Mouse (Mus musculus) ES-E14 (cell line): ENCODE measurements at regions not wholly inside any gene's neighbourhood (a gene's known extent, or its start where the extent isn't known, plus 50 kb on each side); places are given as distances from the start of the nearest gene placed in this dataset.

Experiments used
- HCFC1 ChIP-seq: IDR thresholded peaks from 2 replicates; pipeline ENCODE4 v1.6.1; 2012; ENCODE audit warnings: low read length, inconsistent platforms, borderline replicate concordance; ENCODE audit not compliant: insufficient read depth
- MAFK ChIP-seq: IDR thresholded peaks from 2 replicates; pipeline ENCODE4 v1.6.1; 2014; ENCODE audit warnings: mild to moderate bottlenecking, low read depth, low read length, inconsistent platforms; ENCODE audit not compliant: insufficient read depth

DNA sequence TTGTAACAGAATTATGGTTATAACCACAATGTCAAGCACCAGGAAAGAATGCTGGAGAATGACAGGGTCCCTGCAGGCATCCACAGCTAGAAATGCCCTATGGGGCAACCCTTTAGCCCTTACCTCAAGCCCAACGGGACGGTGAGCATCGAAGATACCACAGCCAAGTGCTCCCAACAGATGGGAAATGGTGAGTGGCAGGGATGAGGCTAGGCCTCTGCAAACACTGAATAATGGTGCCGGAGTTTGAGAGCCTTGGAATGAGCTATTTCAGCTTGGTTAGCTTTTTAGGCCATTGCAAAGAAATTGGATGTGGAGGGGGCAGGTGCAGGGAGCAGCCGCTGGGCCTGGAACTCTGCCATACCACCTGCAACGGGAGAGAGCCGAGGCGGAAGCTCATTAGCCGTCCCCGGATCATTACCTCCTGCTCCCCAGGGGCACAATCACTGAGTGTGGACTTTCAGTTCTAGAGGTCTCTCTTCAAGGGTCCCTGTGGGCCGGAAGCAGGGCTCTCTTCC is 117.9 kb downstream of the Usp31 start:
- TF ChIP-seq MAFK (no peak), HCFC1 (no peak)
